Mouse (Mus musculus) forebrain, embryonic 14.5 days (tissue): ENCODE data around the gene Prss29. TPM values are rescaled to one million over a fixed set of nuclear protein-coding genes. Genes with fewer than 3 reads are reported as not detected.

ENCODE experiments used
- ATAC-seq: fragments of 200-750 bp; cut with Nextera tagmentation; 2 replicates; pipeline ENCODE4 v1.8.0; 2017; ENCODE audit warnings: mild to moderate bottlenecking, moderate library complexity
- DNase-seq: peaks from one replicate; pipeline ENCODE4 v3.0.0-alpha.2; 2015; ENCODE audit warnings: low spot score
- H3K27ac ChIP-seq: fragments of 300-500 bp; sonication (generic); 2 replicates; pipeline ENCODE4 v1.5.1; 2014; ENCODE audit warnings: low read depth, mild to moderate bottlenecking, control low read depth, low read length, moderate library complexity
- H3K27me3 ChIP-seq: fragments of 300-500 bp; sonication (generic); replicated peaks from 2 replicates; pipeline ENCODE4 v1.6.1; 2014; ENCODE audit warnings: low read length, control low read depth, mixed read lengths; ENCODE audit not compliant: control insufficient read depth, insufficient read depth
- H3K36me3 ChIP-seq: fragments of 300-500 bp; sonication (generic); 2 replicates; pipeline ENCODE4 v1.6.1; 2014; ENCODE audit warnings: low read length, control low read depth; ENCODE audit not compliant: control insufficient read depth, insufficient read depth
- H3K4me1 ChIP-seq: fragments of 300-500 bp; sonication (generic); 2 replicates; pipeline ENCODE4 v1.6.1; 2014; ENCODE audit warnings: antibody characterized with exemption, low read length, control low read depth; ENCODE audit not compliant: control insufficient read depth, insufficient read depth
- H3K4me2 ChIP-seq: fragments of 300-500 bp; sonication (generic); 2 replicates; pipeline ENCODE4 v1.6.1; 2014; ENCODE audit warnings: mild to moderate bottlenecking, control low read depth, low read length
- H3K4me3 ChIP-seq: fragments of 300-500 bp; sonication (generic); 2 replicates; pipeline ENCODE4 v1.5.1; 2014; ENCODE audit warnings: low read depth, low read length, control low read depth
- H3K9ac ChIP-seq: fragments of 300-500 bp; sonication (generic); 2 replicates; pipeline ENCODE4 v1.6.1; 2014; ENCODE audit warnings: mild to moderate bottlenecking, low read length, control low read depth, moderate library complexity
- H3K9me3 ChIP-seq: fragments of 300-500 bp; sonication (generic); replicated peaks from 2 replicates; pipeline ENCODE4 v1.6.1; 2016; ENCODE audit warnings: low read length, control low read depth, mixed read lengths; ENCODE audit not compliant: control insufficient read depth
- WGBS: fragments of 180-500 bp; shearing (Covaris S2); extraction: QIAGEN DNeasy Blood & Tissue Kit; methylation state at CpG from one replicate; pipeline ENCODE4 v1.1.7; 2014; 5-methylcytosine and 5-hydroxymethylcytosine counted together
- polyA plus RNA-seq: library from polyadenylated mRNA; unstranded; fragments of >200 nt; fragmentation: Nextera tagmentation; extraction: Ambion mirVana; gene quantifications from 2 replicates; pipeline ENCODE4 v1.2.1, GENCODE M21; 2014

Gene Prss29
- polyA plus RNA-seq, 1 experiment from 2014 or later = not detected

GRCm38 (mm10) chr17:25332321-25332720, 13.9 kb downstream of the Prss29 start:
- no peaks in the 10 kb centered on the region; the same call in 1 of the 2 replicates for H3K27me3 ChIP-seq
- H3K4me2 ChIP-seq = no peak overlapping the region
- no peaks in the 10 kb centered on the region for H3K9me3 ChIP-seq
- H3K4me3 ChIP-seq = no peak overlapping the region
- WGBS = 79% methylated on average over 9 of the region's 9 CpGs
- no peak overlapping the region for H3K9ac ChIP-seq
- no peaks in the 10 kb centered on the region for H3K36me3 ChIP-seq
- no peak overlapping the region for H3K27ac ChIP-seq
- DNase-seq (no peak), ATAC-seq (no peak)
- no peaks in the 10 kb centered on the region for H3K4me1 ChIP-seq

DNA sequence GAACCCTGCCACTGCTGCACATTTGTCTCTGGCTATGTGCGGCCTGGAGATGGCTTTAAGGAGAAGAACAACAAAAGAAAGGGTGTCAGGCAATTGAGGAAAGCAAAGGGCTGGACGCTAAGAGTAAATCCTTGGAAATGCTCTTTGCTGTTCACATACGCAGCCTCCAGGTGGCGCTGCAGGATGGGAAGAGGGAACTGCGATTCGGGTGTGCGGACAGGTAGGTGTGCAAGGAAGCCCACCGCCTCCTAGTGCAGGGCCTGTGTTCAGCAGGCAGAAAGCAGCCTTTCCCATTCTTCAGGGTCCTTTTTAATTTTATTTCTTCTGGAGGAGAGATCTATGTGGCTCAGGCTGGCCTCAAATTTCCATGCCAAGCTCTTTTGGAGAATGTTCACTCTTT, 15.5 kb downstream of the Prss29 start:
- no peaks in the 10 kb centered on the region for H3K4me1 ChIP-seq
- H3K4me2 ChIP-seq = no peak overlapping the region
- H3K27ac ChIP-seq = no peak overlapping the region
- no peak overlapping the region for H3K4me3 ChIP-seq
- no peak for ATAC-seq
- no peaks in the 10 kb centered on the region for H3K36me3 ChIP-seq
- H3K27me3 ChIP-seq = no peaks in the 10 kb centered on the region; the same call in 1 of the 2 replicates
- DNase-seq = peak; percentile 80
- no peak overlapping the region for H3K9ac ChIP-seq
- H3K9me3 ChIP-seq = no peaks in the 10 kb centered on the region
- under 1% methylated on average over 8 of the region's 8 CpGs for WGBS

DNA sequence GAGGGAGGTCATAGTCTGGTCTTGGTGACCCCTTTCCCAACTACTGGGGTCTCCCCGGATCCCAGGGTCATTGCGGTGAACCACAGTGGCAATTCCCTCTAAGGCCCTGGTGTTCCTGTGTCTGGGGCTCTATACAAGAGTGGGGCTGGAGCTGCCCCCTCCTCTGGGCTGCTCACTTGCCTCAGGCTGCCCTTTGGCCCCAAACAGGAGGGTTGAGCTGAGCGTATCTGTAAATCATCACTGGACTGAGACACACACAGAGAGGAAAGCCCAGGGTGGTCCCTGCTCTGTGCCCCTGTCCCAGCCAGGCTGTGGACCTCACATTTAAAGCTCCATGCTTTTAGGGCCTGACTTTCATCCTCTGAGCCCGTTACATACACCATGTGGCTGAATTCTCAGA, 19.8 kb downstream of the Prss29 start:
- H3K9ac ChIP-seq = no peak overlapping the region
- no peak for DNase-seq
- H3K27ac ChIP-seq = no peak overlapping the region
- no peaks in the 10 kb centered on the region for H3K9me3 ChIP-seq
- no peaks in the 10 kb centered on the region for H3K36me3 ChIP-seq
- no peak overlapping the region for H3K4me3 ChIP-seq
- no peaks in the 10 kb centered on the region for H3K4me1 ChIP-seq
- ATAC-seq = no peak
- 83% methylated on average over 4 of the region's 4 CpGs for WGBS
- H3K4me2 ChIP-seq = no peak overlapping the region
- no peaks in the 10 kb centered on the region; the same call in 1 of the 2 replicates for H3K27me3 ChIP-seq

GRCm38 (mm10) chr17:25340003-25340402, 21.5 kb downstream of the Prss29 start:
- no peak for ATAC-seq
- no peak overlapping the region for H3K4me3 ChIP-seq
- WGBS = 81% methylated on average over 6 of the region's 6 CpGs

GRCm38 (mm10) chr17:25341490-25341889, 23.0 kb downstream of the Prss29 start:
- H3K27ac ChIP-seq = no peak overlapping the region
- no peaks in the 10 kb centered on the region for H3K4me1 ChIP-seq
- WGBS = 69% methylated on average over 3 of the region's 3 CpGs
- H3K36me3 ChIP-seq = no peaks in the 10 kb centered on the region
- no peak overlapping the region for H3K4me3 ChIP-seq
- H3K4me2 ChIP-seq = no peak overlapping the region
- no peak overlapping the region for H3K9ac ChIP-seq
- no peak for DNase-seq
- no peaks in the 10 kb centered on the region for H3K9me3 ChIP-seq
- no peak for ATAC-seq
- H3K27me3 ChIP-seq = no peaks in the 10 kb centered on the region

More at GRCm38 (mm10) chr17:25340003-25340402, 21.5 kb downstream of the Prss29 start:
- no peaks in the 10 kb centered on the region for H3K9me3 ChIP-seq
- no peak overlapping the region for H3K9ac ChIP-seq
- H3K27ac ChIP-seq = no peak overlapping the region
- no peak overlapping the region for H3K4me2 ChIP-seq
- no peaks in the 10 kb centered on the region for H3K27me3 ChIP-seq
- no peaks in the 10 kb centered on the region for H3K36me3 ChIP-seq
- H3K4me1 ChIP-seq = no peaks in the 10 kb centered on the region
- DNase-seq = no peak

GRCm38 (mm10) chr17:25345462-25345861, 27.0 kb downstream of the Prss29 start, which contains the start of gene Tpsab1:
Gene Tpsab1, minus strand, starts transcription at chr17:25345562.
- H3K9me3 ChIP-seq = no peaks in the 10 kb centered on the region
- DNase-seq = no peak
- 94% methylated on average over 4 of the region's 4 CpGs for WGBS
- no peak for ATAC-seq
- no peak within 1 kb of the TSS for H3K4me3 ChIP-seq
- H3K9ac ChIP-seq = no peak within 1 kb of the TSS
- no peaks in the 10 kb centered on the region for H3K4me1 ChIP-seq
- H3K27me3 ChIP-seq = no peaks in the 10 kb centered on the region
- no peak within 1 kb of the TSS for H3K4me2 ChIP-seq
- no peaks in the 10 kb centered on the region for H3K36me3 ChIP-seq
- H3K27ac ChIP-seq = no peak within 1 kb of the TSS

GRCm38 (mm10) chr17:25361291-25361690, 42.8 kb downstream of the Prss29 start:
- DNase-seq (no peak), ATAC-seq (no peak)
- no peaks in the 10 kb centered on the region for H3K36me3 ChIP-seq
- 55% methylated on average over 2 of the region's 2 CpGs for WGBS
- H3K9me3 ChIP-seq = no peaks in the 10 kb centered on the region
- no peak overlapping the region for H3K4me3 ChIP-seq
- H3K4me1 ChIP-seq = no peaks in the 10 kb centered on the region
- H3K4me2 ChIP-seq = no peak overlapping the region
- H3K27me3 ChIP-seq = no peaks in the 10 kb centered on the region
- H3K9ac ChIP-seq = no peak overlapping the region
- no peak overlapping the region for H3K27ac ChIP-seq

- H3K4me1 ChIP-seq = no peaks in the 10 kb centered on the region
- peak; percentile 12 for DNase-seq
- no peaks in the 10 kb centered on the region for H3K27me3 ChIP-seq
- H3K36me3 ChIP-seq = no peaks in the 10 kb centered on the region
- no peak overlapping the region for H3K4me3 ChIP-seq
- no peak overlapping the region for H3K9ac ChIP-seq
- H3K4me2 ChIP-seq = no peak overlapping the region
- no peak overlapping the region for H3K27ac ChIP-seq
- 7% methylated on average over 1 of the region's 1 CpGs for WGBS
- ATAC-seq = no peak
- H3K9me3 ChIP-seq = no peaks in the 10 kb centered on the region
Measured at GRCm38 (mm10) chr17:25363726-25364125, 45.3 kb downstream of the Prss29 start.

GRCm38 (mm10) chr17:25366005-25366404, 47.6 kb downstream of the Prss29 start, which contains the start of gene Tpsb2:
Gene Tpsb2, plus strand, starts transcription at chr17:25366305.
- no peaks in the 10 kb centered on the region for H3K36me3 ChIP-seq
- H3K9me3 ChIP-seq = no peaks in the 10 kb centered on the region
- no peaks in the 10 kb centered on the region for H3K27me3 ChIP-seq
- H3K4me3 ChIP-seq = no peak within 1 kb of the TSS
- no peak within 1 kb of the TSS for H3K27ac ChIP-seq
- H3K9ac ChIP-seq = no peak within 1 kb of the TSS
- no peaks in the 10 kb centered on the region for H3K4me1 ChIP-seq
- H3K4me2 ChIP-seq = no peak within 1 kb of the TSS
- ATAC-seq (no peak), DNase-seq (no peak)
- 61% methylated on average over 2 of the region's 2 CpGs for WGBS
